Mouse (Mus musculus) hindbrain, postnatal 0 days (tissue): ENCODE data around the gene Ppp2r1b. TPM values are rescaled to one million over a fixed set of nuclear protein-coding genes. Genes with fewer than 3 reads are reported as not detected.

ENCODE experiments used
- ATAC-seq: fragments of 200-750 bp; cut with Nextera tagmentation; 2 replicates; pipeline ENCODE4 v1.8.0; 2017; ENCODE audit warnings: mild to moderate bottlenecking, moderate TSS enrichment, moderate library complexity
- DNase-seq: peaks from one replicate; pipeline ENCODE4 v3.0.0-alpha.2; 2015; ENCODE audit warnings: low spot score
- H3K27ac ChIP-seq: fragments of 300-500 bp; sonication (generic); 2 replicates; pipeline ENCODE4 v1.5.1; 2014; ENCODE audit warnings: mild to moderate bottlenecking
- H3K27me3 ChIP-seq: fragments of 300-500 bp; sonication (generic); 2 replicates; pipeline ENCODE4 v1.6.1; 2014; ENCODE audit warnings: low read length, mixed read lengths; ENCODE audit not compliant: insufficient read depth
- H3K36me3 ChIP-seq: fragments of 300-500 bp; sonication (generic); 2 replicates; pipeline ENCODE4 v1.6.1; 2014; ENCODE audit warnings: low read length, mixed read lengths; ENCODE audit not compliant: insufficient read depth
- H3K4me1 ChIP-seq: fragments of 300-500 bp; sonication (generic); 2 replicates; pipeline ENCODE4 v1.6.1; 2014; ENCODE audit warnings: antibody characterized with exemption, low read length, mixed read lengths; ENCODE audit not compliant: insufficient read depth
- H3K4me2 ChIP-seq: fragments of 300-500 bp; sonication (generic); 2 replicates; pipeline ENCODE4 v1.6.1; 2014; ENCODE audit warnings: low read depth, mild to moderate bottlenecking, low read length, moderate library complexity, mixed read lengths
- H3K4me3 ChIP-seq: fragments of 300-500 bp; sonication (generic); 2 replicates; pipeline ENCODE4 v1.5.1; 2014; ENCODE audit warnings: low read length
- H3K9ac ChIP-seq: fragments of 300-500 bp; sonication (generic); replicated peaks from 2 replicates; pipeline ENCODE4 v1.6.1; 2014; ENCODE audit warnings: mild to moderate bottlenecking, low read length, moderate library complexity, mixed read lengths
- H3K9me3 ChIP-seq: fragments of 300-500 bp; sonication (generic); 2 replicates; pipeline ENCODE4 v1.6.1; 2016; ENCODE audit warnings: low read length, mixed read lengths
- CTCF ChIP-seq: IDR thresholded peaks from 2 replicates; pipeline ENCODE4 v1.5.1; 2016; ENCODE audit warnings: antibody characterized with exemption, control low read depth, low read depth
- WGBS: fragments of 180-500 bp; shearing (Covaris S2); extraction: QIAGEN DNeasy Blood & Tissue Kit; methylation state at CpG from one replicate; pipeline ENCODE4 v1.1.7; 2014; 5-methylcytosine and 5-hydroxymethylcytosine counted together
- polyA plus RNA-seq: library from polyadenylated mRNA; unstranded; fragments of >200 nt; fragmentation: Nextera tagmentation; extraction: Ambion mirVana; gene quantifications from 2 replicates; pipeline ENCODE4 v1.2.1, GENCODE M21; 2015
- total RNA-seq: library from RNA; depleted of rRNA; stranded (reverse); fragments of >200 nt; gene quantifications from 2 replicates; pipeline ENCODE4 v1.2.3, GENCODE M21; 2014; rRNA removed

Ppp2r1b gene
- total and polyA plus RNA-seq, 2 experiments from 2014 or later = 18.8 to 31.4 TPM

DNA sequence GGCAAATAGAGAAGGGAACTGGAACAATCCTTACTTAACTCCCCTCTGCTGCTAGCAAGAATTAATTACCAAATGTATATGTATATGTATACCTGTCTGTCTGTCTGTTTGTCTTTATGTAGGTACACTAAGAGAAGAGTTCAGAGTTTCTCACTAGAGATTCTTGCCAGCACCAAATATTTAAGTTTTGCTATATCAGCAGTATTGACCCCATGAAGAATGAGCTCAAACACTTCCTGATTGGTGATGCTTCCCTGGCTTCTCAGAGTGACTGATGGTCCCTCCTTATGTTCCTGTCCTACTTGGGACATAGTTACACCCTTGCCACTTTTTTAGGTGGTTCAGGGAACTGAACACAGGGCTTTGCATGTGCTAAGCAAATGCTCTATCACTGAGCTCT is 84.9 kb downstream of the Ppp2r1b start:
- ATAC-seq = no peak
- Histone ChIP-seq H3K9me3 (no peaks in the 10 kb centered on the region), H3K4me3 (no peak overlapping the region), H3K9ac (no peak overlapping the region), H3K27me3 (no peaks in the 10 kb centered on the region), H3K27ac (no peak overlapping the region), H3K4me2 (no peak overlapping the region), H3K36me3 (no peaks in the 10 kb centered on the region), H3K4me1 (no peaks in the 10 kb centered on the region)
- no peak for TF ChIP-seq CTCF
- DNase-seq = no peak

DNA sequence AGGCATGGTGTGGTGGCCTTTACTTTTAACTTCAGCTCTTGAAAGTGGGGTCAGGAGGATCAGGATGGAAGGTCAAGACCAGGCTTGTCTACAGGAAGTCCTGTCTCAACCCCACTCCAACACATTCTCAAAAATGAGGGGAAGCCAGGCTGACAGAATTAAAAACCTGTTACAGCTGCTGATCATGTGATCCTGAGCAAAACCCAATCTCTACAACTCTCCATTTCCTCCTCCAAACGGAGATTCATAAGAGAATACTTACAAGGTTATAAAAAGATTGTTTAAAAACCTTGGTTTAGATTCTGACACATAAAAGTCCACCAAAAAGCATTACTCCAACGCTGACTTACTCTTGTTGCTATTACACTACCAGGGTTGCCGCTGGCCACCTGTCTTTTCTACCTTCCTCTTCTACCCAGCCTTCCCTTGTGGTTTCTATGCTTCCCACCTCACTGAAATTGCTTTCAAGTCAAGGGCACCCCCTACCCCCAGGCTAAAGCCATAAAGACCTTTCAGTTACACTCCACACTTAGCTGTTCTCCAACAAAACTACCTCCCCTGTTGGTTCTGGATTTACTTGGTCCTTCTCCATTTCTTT is 96.8 kb downstream of the Ppp2r1b start:
- DNase-seq (no peak), ATAC-seq (no peak)
- H3K9me3 ChIP-seq = no peaks in the 10 kb centered on the region
- H3K27ac ChIP-seq = no peak overlapping the region
- no peak overlapping the region for H3K4me3 ChIP-seq
- no peak overlapping the region for H3K9ac ChIP-seq
- 85% methylated on average over 3 of the region's 3 CpGs for WGBS
- no peaks in the 10 kb centered on the region for H3K27me3 ChIP-seq
- H3K4me2 ChIP-seq = no peak overlapping the region
- no peaks in the 10 kb centered on the region for H3K4me1 ChIP-seq
- TF ChIP-seq CTCF = no peak
- no peaks in the 10 kb centered on the region for H3K36me3 ChIP-seq

DNA sequence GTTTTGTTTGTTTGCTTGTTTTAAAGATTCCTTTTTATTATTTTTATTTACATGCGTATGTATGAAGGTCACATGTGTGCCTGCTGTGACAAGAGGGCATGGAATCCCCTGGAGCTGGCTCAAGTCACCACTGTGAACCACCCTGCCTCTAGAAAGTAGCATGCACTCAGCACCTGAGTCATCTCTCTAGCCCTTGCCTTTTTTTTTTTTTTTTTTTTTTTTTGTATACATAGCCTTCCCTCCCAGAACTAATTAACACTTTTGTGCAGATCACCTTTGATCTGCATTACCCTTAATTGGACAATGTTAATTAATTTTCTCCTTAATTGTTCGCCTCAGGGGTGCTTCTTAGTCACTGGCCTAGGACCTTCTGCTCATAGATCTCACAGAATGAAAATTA is 97.6 kb downstream of the Ppp2r1b start:
- Histone ChIP-seq H3K9ac (no peak overlapping the region), H3K4me1 (no peaks in the 10 kb centered on the region), H3K4me2 (no peak overlapping the region), H3K36me3 (no peaks in the 10 kb centered on the region), H3K27ac (no peak overlapping the region), H3K9me3 (no peaks in the 10 kb centered on the region), H3K4me3 (no peak overlapping the region), H3K27me3 (no peaks in the 10 kb centered on the region)
- DNase-seq (no peak), ATAC-seq (no peak)
- WGBS = 76% methylated on average over 2 of the region's 2 CpGs
- TF ChIP-seq CTCF = no peak

Other genes starting within 250 kb of the Ppp2r1b start
- 217 and 251 TPM in 2 replicates for gene Sdhd, start 241.5 kb upstream of the Ppp2r1b start, total RNA-seq
- gene Sdhd, start 241.5 kb upstream of the Ppp2r1b start, polyA plus RNA-seq = 355 and 363 TPM in 2 replicates
- 131 and 165 TPM in 2 replicates for gene Timm8b, start 241.4 kb upstream of the Ppp2r1b start, total RNA-seq
- gene Timm8b, start 241.4 kb upstream of the Ppp2r1b start, polyA plus RNA-seq = 442 and 445 TPM in 2 replicates
- gene Pih1d2, start 228.0 kb upstream of the Ppp2r1b start, total RNA-seq = 1.2 and 2.6 TPM in 2 replicates
- 5.5 and 7.7 TPM in 2 replicates for gene Pih1d2, start 228.0 kb upstream of the Ppp2r1b start, polyA plus RNA-seq
- gene Nkapd1, start 227.8 kb upstream of the Ppp2r1b start, total RNA-seq = 10.7 and 15.0 TPM in 2 replicates
- gene Nkapd1, start 227.8 kb upstream of the Ppp2r1b start, polyA plus RNA-seq = 20.2 and 21.2 TPM in 2 replicates
- gene Dlat, start 185.5 kb upstream of the Ppp2r1b start, total RNA-seq = 72.2 and 77.4 TPM in 2 replicates
- 65.1 and 69.2 TPM in 2 replicates for gene Dlat, start 185.5 kb upstream of the Ppp2r1b start, polyA plus RNA-seq
- 40.3 and 50.7 TPM in 2 replicates for gene Dixdc1, start 105.8 kb upstream of the Ppp2r1b start, total RNA-seq
- gene Dixdc1, start 105.8 kb upstream of the Ppp2r1b start, polyA plus RNA-seq = 24.4 and 26.0 TPM in 2 replicates
- 0.79 and 2.4 TPM in 2 replicates for gene 2310030G06Rik, start 98.8 kb upstream of the Ppp2r1b start, total RNA-seq
- 2.7 and 3.0 TPM in 2 replicates for gene 2310030G06Rik, start 98.8 kb upstream of the Ppp2r1b start, polyA plus RNA-seq
- gene Cryab, start 94.0 kb upstream of the Ppp2r1b start, total RNA-seq = 8.7 and 9.1 TPM in 2 replicates
- gene Cryab, start 94.0 kb upstream of the Ppp2r1b start, polyA plus RNA-seq = 31.2 and 31.4 TPM in 2 replicates
- 5.4 TPM in 1 of 2 replicates, not detected in the other for gene Hspb2, start 92.9 kb upstream of the Ppp2r1b start, total RNA-seq
- 2.2 and 2.9 TPM in 2 replicates for gene Hspb2, start 92.9 kb upstream of the Ppp2r1b start, polyA plus RNA-seq
- 8.9 and 11.7 TPM in 2 replicates for gene Fdxacb1, start 77.1 kb upstream of the Ppp2r1b start, total RNA-seq
- 9.6 and 12.0 TPM in 2 replicates for gene Fdxacb1, start 77.1 kb upstream of the Ppp2r1b start, polyA plus RNA-seq
- gene Alg9, start 70.3 kb upstream of the Ppp2r1b start, total RNA-seq = 92.7 and 94.0 TPM in 2 replicates
- gene Alg9, start 70.3 kb upstream of the Ppp2r1b start, polyA plus RNA-seq = 46.4 and 49.9 TPM in 2 replicates
- gene 1110032A03Rik, start 69.8 kb upstream of the Ppp2r1b start, total RNA-seq = 39.1 and 42.3 TPM in 2 replicates
- gene 1110032A03Rik, start 69.8 kb upstream of the Ppp2r1b start, polyA plus RNA-seq = 66.2 and 75.0 TPM in 2 replicates
- 24.4 and 26.1 TPM in 2 replicates for gene Sik2, start 163.8 kb downstream of the Ppp2r1b start, total RNA-seq
- gene Sik2, start 163.8 kb downstream of the Ppp2r1b start, polyA plus RNA-seq = 11.7 and 13.0 TPM in 2 replicates
- gene Btg4, start 215.6 kb downstream of the Ppp2r1b start, total RNA-seq = not detected in 2 replicates
- not detected in 2 replicates for gene Btg4, start 215.6 kb downstream of the Ppp2r1b start, polyA plus RNA-seq
- 2.0 and 6.9 TPM in 2 replicates for gene Layn, start 231.8 kb downstream of the Ppp2r1b start, total RNA-seq
- gene Layn, start 231.8 kb downstream of the Ppp2r1b start, polyA plus RNA-seq = 3.7 and 4.5 TPM in 2 replicates